Mouse (Mus musculus) CD4-positive, CD25-positive, alpha-beta regulatory T cell, adult 2 months (primary cell): ENCODE data around the gene Tspear.
"Not testable (repeated sequence)": the region's sequence is repeated elsewhere in the genome, so short reads cannot be mapped to it uniquely, and the experiment has no call there.

Source experiments
- DNase-seq: peaks from one replicate; pipeline ENCODE4 v3.0.0-alpha.2; 2012; ENCODE audit warnings: low read depth, low spot score

Tspear gene

DNA sequence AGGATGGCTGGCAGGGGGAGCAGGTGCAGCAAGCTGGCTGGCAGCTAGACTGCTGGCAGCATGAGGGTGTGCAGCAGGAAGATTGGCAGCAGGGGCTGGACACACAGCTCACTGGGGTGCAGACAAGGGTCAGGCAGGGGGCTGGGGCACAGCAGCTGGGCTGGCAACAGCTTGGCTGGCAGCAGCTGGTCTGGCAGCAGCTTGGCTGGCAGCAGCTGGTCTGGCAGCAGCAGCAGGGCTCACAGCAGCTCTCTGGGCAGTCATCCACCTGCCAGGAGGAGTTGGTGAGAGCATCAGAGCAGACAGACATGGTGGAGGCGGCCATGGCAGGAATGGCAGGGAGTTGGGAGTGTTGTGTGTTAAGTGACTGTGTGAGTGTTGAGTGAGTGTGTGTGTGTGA is 101.5 kb downstream of the Tspear start, which contains the start of gene Gm7137:
Gene Gm7137 (minus strand): TSS at position 325 of the 400 bp plus-strand sequence.
- not testable (repeated sequence) for DNase-seq

DNA sequence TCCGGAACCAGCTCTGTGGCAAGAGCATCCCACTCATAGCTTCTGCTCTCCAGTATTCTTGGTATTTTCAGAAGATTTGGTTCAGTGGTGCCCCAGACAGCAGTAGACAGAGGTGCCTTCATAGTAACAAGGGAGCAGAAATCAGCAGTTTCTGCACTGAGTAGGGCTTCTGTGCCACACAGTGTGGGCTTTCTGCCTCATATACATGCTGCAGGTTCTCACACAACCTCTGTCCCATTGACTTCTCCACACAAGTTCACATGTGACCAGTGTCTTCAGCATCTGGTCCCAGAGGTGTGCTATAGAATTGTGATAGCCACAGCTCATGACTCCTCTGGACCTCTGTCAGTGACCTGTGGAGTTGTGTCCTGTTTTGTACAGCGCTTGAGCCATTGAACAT is 102.3 kb downstream of the Tspear start:
- no peak for DNase-seq

DNA sequence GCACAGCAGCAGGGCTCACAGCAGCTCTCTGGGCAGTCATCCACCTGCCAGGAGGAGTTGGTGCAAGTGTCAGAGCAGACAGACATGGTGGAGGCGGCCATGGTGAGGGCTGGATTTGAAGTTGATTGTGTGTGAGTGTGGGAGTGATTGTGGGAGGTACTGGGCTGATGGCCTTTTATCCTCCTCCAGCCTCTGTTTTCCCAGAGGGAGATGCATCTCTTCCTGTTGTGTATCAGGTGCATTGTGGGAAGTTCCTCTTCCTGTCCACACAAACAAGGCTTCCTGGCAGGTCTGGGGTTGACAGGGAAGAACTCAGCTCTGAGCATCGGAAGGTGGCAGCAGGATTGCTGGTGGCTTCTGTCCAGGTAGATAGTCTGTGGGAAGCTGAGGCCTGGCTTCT is 108.6 kb downstream of the Tspear start, which contains the start of gene Gm9639:
Gene Gm9639 (minus strand): TSS at position 101 of the 400 bp plus-strand sequence.
- DNase-seq = no peak

DNA sequence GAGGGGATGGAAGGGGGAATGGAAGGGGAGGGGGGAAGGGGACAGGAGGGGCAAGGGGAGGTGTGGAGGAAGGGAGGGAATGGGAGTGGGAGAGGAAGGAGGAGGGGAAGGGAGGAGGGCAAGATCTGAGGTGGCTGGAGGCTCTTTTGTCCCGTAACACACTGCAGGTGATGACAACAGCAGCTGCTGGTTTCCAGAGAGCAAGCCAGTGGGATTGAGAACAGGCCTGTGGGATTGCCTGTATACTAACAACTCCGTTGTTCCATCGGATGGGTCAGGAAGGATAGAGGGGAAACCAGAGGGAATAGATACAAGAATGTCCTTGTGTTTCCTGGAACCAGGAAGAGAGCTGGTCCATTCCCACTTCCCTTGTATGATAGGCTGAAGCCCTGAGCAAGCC is 111.3 kb downstream of the Tspear start:
- DNase-seq = no peak

DNA sequence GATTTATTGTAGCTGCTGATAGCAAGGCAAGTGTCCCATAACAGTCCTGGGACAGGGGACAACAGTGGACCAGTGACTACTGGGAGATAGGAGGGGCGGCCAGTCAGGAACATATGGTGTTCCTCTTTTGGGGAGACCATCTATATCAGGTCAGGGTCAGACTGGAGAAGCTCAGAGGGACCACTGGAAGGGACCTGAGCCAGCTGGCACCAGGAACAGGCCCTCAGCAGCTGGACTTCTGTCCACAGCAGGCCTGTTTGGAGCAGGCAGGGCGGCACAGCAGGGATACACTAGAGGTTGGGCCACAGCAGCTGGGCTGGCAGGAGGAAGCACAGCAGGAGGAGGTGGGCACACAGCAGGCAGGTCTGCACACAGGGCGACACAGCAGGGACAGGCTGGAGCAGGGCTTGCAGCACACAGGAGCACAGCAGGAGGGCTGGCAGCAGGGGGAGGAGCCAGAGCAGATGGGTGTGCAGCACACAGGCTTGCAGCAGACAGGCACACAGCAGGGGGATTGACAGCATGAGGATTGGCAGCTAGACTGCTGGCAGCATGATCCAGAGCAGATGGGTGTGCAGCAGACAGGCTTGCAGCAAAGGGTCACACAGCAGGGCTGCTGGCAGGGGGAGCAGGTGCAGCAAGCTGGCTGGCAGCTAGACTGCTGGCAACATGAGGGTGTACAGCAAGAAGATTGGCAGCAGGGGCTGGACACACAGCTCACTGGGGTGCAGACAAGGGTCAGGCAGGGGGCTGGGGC is 112.0 kb downstream of the Tspear start:
- not testable (repeated sequence) for DNase-seq

DNA sequence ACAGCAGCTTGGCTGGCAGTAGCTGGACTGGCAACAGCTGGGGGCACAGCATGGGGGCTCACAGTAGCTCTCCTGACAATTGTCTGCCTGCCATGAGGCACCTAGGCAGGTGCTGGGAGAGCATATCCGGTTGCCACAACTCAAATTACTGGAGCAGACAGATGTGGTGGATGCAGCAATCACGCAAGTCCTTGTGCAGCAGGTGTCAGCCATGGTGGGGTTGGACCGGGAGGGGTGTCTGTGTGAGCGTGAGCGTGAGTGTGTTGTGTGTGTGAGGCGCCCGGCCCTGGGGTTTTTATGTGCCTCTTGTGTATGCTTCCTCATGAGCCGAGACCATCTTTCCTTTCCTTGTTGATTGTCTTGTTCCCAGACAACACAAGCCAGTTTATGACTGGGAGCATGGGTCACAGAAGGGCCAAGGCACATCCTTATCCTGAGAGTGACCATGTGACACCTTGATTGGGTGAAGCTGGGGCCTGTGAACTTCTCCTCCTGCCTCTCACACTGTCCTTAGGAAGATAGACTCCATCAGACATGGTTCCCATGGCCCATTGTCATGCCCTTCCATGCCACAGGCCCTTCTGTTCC is 112.6 kb downstream of the Tspear start, which contains the start of gene Gm19668:
Gene Gm19668 (minus strand): TSS at position 213 of the 588 bp plus-strand sequence.
- DNase-seq = no peak

DNA sequence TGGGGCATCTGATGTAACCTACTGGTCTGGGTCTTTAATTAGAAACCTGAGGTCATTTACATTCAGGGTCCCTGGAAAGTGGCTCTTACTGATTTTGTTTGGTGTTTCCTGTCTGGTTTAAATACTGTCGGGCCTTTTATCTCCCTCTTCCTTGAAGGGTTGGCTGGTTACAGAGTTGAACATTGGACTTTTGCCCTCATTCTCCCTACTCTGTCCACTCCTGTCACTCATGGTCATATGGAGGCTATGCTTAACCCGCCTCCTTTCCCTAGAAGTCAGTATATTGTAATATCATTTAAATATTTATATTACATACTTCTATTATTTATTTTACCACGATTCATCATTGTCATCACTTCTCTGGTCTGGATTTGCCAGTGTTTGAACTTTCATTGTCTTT is 117.7 kb downstream of the Tspear start:
- no peak for DNase-seq

DNA sequence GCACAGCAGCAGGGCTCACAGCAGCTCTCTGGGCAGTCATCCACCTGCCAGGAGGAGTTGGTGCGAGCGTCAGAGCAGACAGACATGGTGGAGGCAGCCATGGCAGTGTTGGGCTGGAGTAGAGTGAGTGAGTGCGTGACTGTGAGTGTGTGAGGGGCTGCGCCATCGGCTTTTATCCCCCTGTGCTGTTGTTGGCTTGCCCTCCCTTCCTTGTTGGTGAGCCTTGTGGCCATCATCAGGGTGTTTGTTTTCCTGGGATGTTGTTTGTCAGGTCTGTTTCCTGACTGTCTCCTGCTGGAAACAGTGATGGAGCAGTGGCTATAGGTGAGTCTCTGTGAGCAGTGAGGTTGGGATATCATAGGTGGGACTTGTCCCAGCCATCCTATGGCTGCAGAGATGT is 125.4 kb downstream of the Tspear start, which contains the start of gene Gm9507:
Gene Gm9507 (minus strand): TSS at position 101 of the 400 bp plus-strand sequence.
- no peak for DNase-seq

DNA sequence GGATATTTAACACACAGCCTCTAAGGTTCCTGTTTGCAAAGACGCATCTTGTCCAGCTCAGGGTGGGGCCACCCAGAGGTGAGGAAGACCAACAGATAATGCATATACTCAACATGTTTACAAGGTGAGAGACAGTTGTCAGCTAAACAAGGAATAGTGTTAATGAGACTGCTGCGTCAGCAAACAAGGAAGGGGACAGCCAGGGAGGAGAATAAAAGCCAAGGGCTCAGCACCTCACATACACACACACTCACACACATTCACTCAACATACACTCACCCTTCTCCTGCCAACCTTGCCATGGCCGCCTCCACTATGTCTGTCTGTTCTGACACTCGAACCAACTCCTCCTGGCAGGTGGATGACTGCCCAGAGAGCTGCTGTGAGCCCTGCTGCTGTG is 128.0 kb downstream of the Tspear start, which contains the start of gene Gm2696:
Gene Gm2696 (plus strand): TSS at position 301 of the 400 bp plus-strand sequence.
- DNase-seq = no peak

DNA sequence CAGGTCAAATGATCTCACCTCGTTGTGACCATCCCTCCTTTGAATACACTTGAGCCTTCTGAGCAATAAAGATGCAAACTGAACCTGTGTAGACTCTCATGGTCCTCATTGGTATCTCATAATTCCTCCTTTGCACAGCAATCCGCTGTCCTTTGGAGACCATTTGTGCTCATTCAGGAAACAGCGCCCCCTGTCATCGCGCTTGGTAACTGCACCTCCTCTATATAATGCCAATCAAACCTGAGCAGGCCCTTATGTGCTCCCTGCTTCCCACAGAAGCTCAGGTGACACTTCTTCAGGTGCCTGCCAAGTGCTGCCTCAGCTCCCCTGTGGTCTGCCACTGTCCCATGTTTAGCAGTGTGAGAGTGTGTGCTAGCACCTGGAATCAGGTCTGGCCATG is 129.1 kb downstream of the Tspear start:
- DNase-seq = peak; percentile 57

DNA sequence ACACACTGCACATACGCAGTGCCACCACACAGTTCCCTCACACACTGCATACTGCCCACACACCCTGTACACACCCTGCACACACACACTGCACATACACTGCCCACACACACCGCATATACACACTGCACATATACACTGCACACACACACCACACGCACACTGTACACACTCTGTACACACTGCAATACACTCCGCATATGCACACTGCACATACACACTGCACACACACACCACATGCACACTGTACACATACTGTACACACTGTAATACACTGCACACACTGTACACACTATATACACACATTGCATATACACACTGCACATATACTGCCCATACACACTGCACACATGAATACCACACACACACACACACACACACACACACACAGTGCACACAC is 132.2 kb downstream of the Tspear start:
- no peak for DNase-seq

DNA sequence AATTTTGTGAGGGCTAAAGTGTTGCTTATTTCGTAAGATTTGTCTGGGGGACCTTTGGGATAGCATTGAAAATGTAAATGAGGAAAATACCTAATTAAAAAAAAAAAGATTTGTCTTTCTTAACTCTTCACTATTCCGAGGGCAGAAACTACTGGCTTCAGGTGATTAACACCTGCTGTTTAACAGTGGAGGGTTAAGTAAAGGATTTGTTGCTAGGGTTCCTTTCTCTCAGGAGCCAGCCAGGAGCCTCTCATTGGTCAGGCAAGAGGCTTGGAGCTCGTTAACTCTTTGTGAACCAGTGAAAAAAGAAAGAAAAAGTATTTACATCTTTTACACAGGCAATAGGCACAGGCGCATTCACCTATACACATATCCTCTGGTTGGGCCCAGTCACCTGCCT is 132.8 kb downstream of the Tspear start:
- no peak for DNase-seq

DNA sequence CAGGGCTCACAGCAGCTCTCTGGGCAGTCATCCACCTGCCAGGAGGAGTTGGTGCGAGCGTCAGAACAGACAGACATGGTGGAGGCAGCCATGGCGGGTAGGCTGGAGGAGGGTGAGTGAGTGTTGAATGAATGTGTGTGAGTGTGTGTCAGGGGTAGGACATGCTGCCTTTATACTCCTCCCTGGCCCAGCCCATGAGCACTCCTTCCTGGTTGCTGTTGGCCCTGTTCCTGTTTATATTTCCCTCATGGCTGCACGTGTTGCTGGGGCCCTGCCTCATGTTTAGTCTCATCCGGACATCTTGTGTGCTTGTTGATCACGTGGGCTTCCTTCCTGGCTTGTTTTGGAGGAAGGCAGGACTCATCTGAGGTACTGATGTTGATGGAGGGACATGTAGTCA is 140.6 kb downstream of the Tspear start, which contains the start of gene Krtap10-4:
Gene Krtap10-4 (minus strand): TSS at position 145 of the 400 bp plus-strand sequence.
- no peak for DNase-seq

DNA sequence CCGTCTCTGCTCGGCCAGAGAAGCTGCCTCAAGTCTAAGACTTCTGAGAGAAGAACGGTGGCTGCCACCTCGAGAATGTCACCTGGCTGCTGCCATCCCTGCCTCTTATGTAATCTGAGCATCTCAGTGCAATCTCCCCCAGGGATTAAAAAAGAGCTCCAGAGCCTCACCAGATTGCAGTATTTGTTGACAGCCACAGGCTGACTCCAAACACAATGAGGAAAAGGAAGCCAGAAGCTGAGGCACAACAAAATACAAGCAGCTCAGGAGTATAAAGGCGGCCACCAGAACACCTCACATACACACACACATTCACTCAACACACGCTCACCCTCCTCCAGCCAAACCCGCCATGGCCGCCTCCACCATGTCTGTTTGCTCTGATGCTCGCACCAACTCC is 149.3 kb downstream of the Tspear start, which contains the start of gene Krtap10-10:
Gene Krtap10-10 (plus strand): TSS at position 301 of the 400 bp plus-strand sequence.
- DNase-seq = no peak

DNA sequence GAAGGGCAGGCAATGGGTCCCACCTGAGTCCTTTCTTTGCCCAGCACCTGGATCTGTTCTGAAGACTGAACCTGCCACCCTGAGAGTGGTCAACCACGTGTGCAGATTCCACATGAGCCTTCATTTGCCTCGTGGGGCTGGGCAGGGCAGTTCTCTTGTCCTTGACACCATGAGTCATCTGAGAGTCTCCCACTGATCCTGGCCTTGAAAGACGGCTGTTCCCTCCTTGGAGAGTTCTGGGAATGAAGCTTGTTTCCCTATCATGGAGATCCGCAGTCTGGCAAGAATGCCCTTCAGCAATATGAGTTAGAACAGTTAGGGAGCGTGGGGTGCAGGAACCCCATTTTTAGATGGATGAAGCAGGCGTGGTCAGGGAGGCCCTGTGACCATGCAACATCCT is 152.6 kb downstream of the Tspear start:
- DNase-seq = no peak

DNA sequence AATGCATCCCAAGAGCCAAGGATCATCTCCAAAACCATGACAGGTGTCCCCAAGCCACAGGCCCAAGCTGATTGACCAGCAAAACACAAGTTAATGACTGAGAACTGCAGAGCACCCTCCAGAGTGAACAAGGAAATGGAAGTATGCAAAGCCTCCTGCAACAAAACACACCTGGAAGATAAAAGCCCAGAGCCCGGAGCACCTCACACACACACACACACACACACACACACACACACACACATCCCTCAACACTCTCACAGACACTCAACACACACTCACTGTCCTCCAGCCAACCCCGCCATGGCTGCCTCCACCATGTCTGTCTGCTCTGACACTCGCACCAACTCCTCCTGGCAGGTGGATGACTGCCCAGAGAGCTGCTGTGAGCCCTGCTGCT is 160.1 kb downstream of the Tspear start, which contains the start of gene Gm36176:
Gene Gm36176 (plus strand): TSS at position 301 of the 400 bp plus-strand sequence.
- DNase-seq = no peak

DNA sequence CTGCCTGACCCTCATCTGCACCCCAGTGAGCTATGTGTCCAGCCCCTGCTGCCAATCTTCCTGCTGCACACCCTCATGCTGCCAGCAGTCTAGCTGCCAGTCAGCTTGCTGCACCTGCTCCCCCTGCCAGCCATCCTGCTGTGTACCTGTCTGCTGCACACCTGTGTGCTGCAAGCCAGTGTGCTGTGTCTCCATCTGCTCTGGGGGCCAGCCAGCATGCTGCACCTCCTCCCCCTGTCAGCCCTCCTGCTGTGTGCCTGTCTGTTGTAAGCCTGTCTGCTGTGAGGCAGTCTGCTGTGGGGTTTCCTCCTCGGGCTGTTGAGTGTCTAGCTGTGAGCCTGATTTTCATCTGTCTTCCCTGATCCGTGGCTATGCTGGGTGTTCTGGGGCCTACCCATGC is 160.6 kb downstream of the Tspear start:
- DNase-seq = no peak

DNA sequence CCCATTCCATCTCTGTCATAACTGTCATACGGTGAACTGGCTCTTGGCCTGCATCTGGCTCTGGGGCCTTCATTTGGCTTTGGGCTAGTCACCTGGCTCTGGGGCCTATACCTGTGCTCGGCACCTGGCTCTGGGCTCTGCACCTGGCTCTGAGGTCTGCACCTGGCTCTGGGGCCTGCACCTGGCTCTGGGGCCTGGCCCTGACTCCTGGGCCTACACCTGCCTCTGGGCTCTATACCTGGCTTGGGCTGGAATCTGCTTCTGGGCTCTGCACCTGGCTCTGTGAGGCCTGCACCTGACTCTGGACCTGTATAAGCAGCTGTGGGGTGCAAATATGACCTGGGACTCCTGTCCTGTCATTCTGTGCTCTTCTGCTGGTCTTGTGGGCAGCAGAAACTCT is 161.2 kb downstream of the Tspear start:
- no peak for DNase-seq

DNA sequence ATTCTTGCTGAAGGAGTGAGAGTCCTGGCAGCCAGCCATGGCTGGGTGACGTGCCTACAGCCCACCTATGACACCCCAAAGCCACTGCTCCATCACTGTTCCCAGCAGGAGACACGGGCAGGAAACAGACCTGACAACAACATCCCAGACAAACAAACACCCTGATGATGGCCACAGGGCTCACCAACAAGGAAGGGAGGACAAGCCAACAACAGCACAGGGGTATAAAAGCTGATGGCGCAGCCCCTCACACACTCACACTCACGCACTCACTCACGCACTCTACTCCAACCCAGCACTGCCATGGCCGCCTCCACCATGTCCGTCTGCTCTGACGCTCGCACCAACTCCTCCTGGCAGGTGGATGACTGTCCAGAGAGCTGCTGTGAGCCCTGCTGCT is 166.2 kb downstream of the Tspear start, which contains the start of gene Gm10318:
Gene Gm10318 (plus strand): TSS at position 301 of the 400 bp plus-strand sequence.
- DNase-seq = no peak

DNA sequence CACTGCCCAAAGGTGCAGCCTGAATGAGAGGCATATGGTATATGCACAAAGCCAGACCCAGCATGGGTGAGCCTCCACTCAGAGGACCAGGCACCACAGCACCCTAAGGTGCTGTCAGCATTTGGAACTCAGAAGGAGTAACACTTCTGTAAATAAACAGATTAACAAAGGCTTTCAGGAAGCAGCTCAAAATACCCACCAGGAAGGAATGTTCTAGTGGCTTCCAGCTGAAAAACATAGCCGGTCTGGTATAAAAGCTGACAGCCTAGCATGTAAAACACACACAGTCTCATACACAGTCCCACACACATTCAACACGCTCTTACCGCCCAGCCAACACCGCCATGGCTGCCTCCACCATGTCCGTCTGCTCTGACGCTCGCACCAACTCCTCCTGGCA is 175.3 kb downstream of the Tspear start, which contains the start of gene Gm3285:
Gene Gm3285 (plus strand): TSS at position 301 of the 400 bp plus-strand sequence.
- no peak for DNase-seq

DNA sequence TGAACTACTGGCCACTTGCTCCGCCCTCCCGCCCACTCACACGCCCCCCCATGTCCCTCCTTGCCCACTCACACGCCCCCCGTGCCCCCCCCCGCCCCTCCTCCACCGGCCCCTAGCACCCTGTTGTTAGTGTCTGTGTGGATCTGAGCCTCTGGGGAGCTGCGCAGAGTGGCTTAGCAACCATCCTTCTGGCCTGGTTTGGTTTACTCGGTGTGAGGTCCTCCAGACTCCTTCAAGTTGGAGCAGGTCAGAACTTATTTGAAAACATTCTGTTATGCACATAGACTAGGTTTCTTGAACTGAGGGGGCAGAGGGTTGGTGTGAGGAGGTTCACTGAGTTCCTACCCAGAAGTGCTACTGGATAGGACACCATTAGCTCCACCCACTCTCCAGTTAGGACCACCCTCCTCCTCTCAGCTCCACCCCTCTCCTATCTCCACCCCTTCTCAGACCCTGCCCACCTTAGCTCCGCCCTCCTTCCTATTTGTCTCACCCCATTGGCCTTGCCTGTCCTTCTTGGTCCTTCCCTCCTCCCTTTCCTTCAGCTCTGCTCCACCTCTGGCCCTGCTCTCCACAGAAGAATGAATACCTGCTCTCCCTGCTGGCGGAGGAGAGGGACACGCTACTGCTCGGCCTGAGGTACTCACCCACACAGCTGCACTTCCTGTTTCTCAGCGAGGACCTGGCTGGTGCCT is 177.8 kb downstream of the Tspear start:
- DNase-seq = peak; percentile 73

DNA sequence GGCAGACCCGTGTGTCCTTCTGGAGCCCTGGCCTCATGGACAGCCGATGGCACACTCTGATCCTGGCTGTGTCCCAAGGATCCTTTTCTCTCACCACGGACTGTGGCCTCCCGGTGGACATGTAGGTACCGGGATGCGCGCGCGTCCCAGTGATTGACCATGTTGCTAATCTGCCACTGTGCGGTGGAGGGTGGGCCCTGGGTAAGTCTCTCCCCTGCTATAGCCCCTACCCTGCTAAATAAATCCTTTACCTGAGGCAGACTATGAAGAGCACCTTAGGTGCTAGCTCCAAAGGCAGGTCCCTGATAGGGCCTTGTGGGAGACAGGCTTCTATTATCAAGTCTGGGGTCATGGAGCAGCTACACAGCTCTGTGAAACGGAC is 178.4 kb downstream of the Tspear start:
- no peak for DNase-seq
